Mouse (Mus musculus) hindlimb bud, embryonic 11.5 days (tissue): ENCODE measurements at regions not wholly inside any gene's neighbourhood (a gene's known extent, or its start where the extent isn't known, plus 50 kb on each side); places are given as distances from the start of the nearest gene placed in this dataset.

Experiments
- DNase-seq: peaks from one replicate; pipeline ENCODE4 v3.0.0-alpha.2; 2012; ENCODE audit warnings: low read depth, low spot score; ENCODE audit errors: extremely low spot score

DNA sequence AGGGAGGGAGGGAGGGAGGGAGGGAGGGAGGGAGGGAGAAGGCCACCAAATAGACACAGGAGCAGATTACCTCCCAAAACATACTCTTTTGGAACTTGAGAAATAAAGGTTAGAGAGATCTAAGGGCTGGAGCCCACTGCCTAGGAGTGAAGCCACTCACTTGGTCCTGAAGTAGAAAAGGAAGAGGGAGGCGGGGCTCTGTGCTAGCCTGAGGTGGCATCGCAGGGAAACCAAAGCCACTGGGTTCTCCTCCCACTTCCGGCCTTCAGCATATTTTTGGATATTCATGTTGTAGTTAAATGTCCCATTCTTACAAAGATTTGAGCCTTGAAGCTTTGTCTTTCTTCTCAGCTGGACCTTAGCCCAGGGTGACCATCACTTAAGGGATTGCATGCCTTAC, 147.6 kb downstream of the Rpl14 start:
- no peak for DNase-seq

GRCm38 (mm10) chr9:120721451-120722123, 150.3 kb downstream of the Rpl14 start:
- DNase-seq: no peak

- DNase-seq: no peak
Observed at GRCm38 (mm10) chr9:120723026-120723425, 151.8 kb downstream of the Rpl14 start.

- DNase-seq: no peak
Observed at GRCm38 (mm10) chr9:120731952-120732622, 160.8 kb downstream of the Rpl14 start.

- no peak for DNase-seq
Observed at GRCm38 (mm10) chr9:120732650-120733293, 161.5 kb downstream of the Rpl14 start.

- no peak for DNase-seq
Observed at GRCm38 (mm10) chr9:120733681-120734465, 162.6 kb downstream of the Rpl14 start.

- no peak for DNase-seq
Observed at GRCm38 (mm10) chr9:120735217-120735616, 164.0 kb downstream of the Rpl14 start.

DNA sequence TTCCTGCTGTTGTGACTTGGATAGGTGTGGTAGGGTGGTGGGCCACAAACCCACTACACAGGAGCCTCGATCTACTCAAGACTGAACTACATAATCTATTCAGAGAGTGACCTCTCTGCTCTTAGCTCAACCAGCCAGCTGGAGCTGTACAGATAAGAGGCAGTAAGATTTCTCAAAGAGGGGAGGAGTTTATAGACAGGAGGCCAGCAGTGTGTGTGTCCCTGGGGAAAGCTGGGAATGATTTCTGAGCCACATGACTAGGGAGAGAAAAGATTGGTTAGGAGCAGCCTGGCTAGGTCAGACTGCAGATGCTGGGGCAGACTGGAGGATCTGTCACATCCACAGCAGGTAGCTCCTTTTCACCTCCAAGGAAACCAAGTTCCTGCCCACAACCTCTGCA, 166.7 kb downstream of the Rpl14 start:
- no peak for DNase-seq

DNA sequence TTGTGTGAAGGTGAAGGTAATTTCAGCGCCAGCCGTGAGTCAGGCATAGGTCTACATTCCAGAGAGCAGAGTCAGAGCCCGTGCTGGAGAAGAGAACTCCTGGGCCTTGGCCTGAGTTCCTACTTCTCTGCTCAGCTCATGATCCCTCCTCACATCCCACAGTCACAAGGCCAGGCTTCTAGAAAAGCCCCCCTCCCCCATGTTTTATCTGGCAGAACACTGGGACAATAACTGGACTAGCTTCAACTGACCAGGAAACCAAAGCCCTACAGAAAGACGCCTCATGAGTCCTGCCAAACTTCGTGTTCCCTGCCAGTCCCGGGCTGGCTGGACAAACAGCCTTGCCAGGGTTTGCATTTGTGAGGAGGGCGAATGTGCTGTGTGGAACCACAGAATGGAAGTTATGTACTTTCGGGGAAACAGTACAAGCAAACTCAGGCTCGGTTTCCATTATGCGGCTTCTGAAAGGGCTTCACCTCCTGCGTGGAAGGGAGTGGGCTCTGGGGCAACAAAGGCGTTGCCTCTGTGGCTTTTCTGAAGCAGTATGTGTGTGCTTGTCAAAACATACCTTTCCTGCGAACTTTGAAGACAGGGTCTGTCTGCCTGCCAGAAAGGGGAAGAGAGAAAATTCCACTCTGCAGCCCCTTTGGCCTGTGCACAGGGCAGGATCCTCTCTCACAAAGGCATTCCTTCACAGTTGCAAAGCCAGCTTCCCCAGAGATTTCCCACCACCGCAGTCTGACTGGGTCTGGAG, 168.1 kb downstream of the Rpl14 start:
- DNase-seq: no peak

GRCm38 (mm10) chr9:120739953-120740524, 168.8 kb downstream of the Rpl14 start:
- DNase-seq: no peak

DNA sequence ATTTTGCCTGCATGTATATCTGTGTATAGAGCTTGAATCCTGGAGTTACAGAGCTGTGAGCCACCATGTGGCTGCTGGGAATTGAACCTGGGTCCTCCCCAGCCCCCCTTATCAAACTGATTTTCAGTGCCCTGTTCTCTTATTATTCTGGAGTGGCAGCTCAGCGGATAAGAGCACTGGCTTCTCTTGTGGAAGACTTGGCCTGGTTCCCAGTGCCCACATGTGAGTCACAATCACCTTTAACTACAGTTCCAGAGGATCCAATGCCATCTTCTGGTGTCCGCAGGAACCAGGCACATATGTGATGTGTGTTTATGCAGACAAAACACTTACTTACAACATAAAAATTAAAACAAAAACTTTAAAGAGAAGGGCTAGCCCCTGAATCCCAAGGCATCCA, 170.3 kb downstream of the Rpl14 start:
- no peak for DNase-seq

DNA sequence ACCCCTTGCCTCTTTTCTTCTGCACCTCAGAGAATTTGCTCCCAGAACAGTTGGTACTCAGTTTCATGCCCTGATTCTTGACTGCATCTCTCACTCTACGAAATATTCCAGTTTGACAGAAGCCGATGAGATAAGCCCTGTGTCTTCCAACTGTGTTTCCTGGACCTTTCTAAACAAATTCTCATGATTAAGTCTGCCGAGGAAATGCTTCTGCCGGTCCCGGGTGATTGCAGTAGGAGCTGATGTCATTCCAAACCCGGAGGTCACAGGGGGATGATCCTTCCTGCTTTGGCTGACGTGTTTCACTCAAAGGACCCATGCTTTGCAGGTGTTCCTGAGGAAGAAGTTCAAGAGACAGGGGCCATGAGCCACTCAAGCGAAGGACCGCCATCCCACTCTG, 172.2 kb downstream of the Rpl14 start:
- no peak for DNase-seq

- no peak for DNase-seq
Observed at GRCm38 (mm10) chr9:120745674-120746073, 174.4 kb downstream of the Rpl14 start.

- DNase-seq: no peak
Observed at GRCm38 (mm10) chr9:120750820-120751219, 178.2 kb upstream of the Ctnnb1 start.

GRCm38 (mm10) chr9:120751686-120752484, 177.1 kb upstream of the Ctnnb1 start:
- no peak for DNase-seq

DNA sequence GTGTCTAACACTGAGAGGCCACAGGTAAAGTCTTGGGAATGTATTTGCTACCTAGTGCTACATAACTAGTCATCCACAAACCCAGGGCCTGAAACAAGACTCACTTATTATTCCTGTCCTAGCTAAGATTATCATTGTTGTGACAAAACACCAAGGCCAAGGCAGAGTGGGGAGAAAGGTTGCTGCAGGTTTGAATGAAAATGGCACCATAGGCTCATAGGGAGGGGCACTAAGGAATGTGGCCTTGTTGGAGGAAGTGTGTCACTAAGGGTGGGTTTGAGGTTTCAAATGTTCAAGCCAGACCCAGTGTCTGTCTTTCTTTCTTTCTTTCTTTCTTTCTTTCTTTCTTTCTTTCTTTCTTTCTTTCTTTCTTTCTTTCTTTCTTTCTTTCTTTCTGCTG, 174.9 kb upstream of the Ctnnb1 start:
- no peak for DNase-seq

- no peak for DNase-seq
Observed at GRCm38 (mm10) chr9:120755486-120755885, 173.5 kb upstream of the Ctnnb1 start.

DNA sequence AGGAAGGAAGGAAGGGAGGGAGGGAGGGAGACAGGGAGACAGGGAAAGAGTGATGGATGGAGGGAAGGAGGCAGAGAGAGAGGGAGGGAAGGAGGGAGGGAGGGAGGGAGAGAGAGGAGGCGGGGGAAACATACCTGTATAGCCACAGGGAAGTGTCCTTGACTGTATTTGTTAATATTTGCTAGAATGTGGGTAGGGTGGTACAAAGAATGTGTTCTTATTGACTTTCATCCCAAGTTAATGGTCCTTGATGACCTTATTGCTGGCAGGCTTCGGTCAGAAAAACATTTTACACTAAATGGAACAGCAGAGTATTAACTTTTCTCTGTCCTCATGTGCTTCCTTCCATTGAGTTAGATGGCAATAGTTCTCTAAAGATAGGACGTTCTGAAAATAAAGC, 171.0 kb upstream of the Ctnnb1 start:
- DNase-seq: no peak

DNA sequence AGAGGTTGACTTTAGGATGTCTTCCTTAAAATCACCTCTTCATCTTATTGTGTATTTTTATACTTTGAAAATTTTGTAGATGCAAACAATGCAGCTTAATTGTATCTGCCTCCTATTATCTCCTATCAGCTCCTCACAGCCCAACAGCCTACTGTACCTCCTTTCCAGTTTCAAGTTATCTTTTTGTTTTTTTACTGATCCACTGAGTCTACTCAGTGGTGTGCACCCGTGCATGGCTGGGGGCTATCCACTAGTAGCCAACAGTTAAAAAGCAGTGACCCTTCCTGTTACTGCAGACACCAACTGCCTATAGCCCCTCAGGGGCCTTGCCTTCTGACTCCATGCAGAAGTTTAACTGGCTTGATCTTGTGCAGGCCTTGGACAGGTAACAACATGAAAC, 170.4 kb upstream of the Ctnnb1 start:
- no peak for DNase-seq

DNA sequence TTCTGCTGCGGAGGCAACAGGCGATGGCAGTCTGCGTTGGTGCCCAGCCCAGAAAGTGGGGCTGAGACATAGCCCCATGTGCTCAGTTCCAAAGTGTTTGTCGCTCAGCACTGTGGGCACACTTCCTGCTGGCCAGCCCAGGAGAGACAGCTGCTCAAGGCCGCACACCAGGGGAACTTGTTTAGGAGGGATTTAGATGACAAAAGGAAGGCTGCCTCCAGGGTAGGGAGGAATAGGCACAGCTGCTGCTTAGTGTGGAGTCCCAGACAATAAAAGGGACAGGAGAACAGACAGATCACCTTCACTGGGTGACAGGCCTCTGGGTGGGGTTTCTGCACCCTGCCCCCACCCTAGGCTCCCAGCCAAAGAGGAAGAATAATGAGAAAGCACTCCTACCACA, 169.2 kb upstream of the Ctnnb1 start:
- DNase-seq: no peak
